Mouse (Mus musculus): ENCODE results near the gene Krt81. TPM values are rescaled to one million over a fixed set of nuclear protein-coding genes. Genes with fewer than 3 reads are reported as not detected.

Gene Krt81
- polyA plus RNA-seq, 1 experiment from 2014 or later = not detected

- no peaks in the 10 kb centered on the region for H3K27me3 ChIP-seq (ENCODE audit: control insufficient read depth, insufficient read depth, low read length)
- no peak overlapping the region for H3K4me3 ChIP-seq (ENCODE audit: low read depth, low read length)
- no peak overlapping the region for H3K4me2 ChIP-seq
- H3K27ac ChIP-seq (ENCODE audit: low read depth, low read length) = no peak overlapping the region
- WGBS (ENCODE audit: insufficient replicate concordance) = 77% methylated on average over 11 of the region's 11 CpGs
- no peak overlapping the region for H3K9ac ChIP-seq (ENCODE audit: low read depth, low read length)
- no peaks in the 10 kb centered on the region for H3K36me3 ChIP-seq (ENCODE audit: control insufficient read depth, insufficient read depth, low read length)
- ATAC-seq (replicated peaks; ENCODE audit: insufficient number of reproducible peaks, low FRiP score, low TSS enrichment) = no peak
- H3K4me1 ChIP-seq (ENCODE audit: control insufficient read depth, insufficient read depth, low read length) = peaks cover 8% of the 10 kb centered on the region
- no peaks in the 10 kb centered on the region for H3K9me3 ChIP-seq (replicated peaks; ENCODE audit: control insufficient read depth, low read length)
Observed at GRCm38 (mm10) chr15:101485911-101486635, 22.5 kb upstream of the Krt81 start.

GRCm38 (mm10) chr15:101484939-101485338 is 21.4 kb upstream of the Krt81 start:
- Histone ChIP-seq H3K4me3 (ENCODE audit: low read depth, low read length) (no peak overlapping the region), H3K27ac (ENCODE audit: low read depth, low read length) (0 out of 2 replicates have a peak overlapping the region, but pooled peaks have one; percentile 29), H3K4me2 (no peak overlapping the region), H3K9ac (ENCODE audit: low read depth, low read length) (no peak overlapping the region), H3K36me3 (ENCODE audit: control insufficient read depth, insufficient read depth, low read length) (no peaks in the 10 kb centered on the region), H3K9me3 (replicated peaks; ENCODE audit: control insufficient read depth, low read length) (no peaks in the 10 kb centered on the region), H3K4me1 (ENCODE audit: control insufficient read depth, insufficient read depth, low read length) (peaks cover 8% of the 10 kb centered on the region), H3K27me3 (ENCODE audit: control insufficient read depth, insufficient read depth, low read length) (peaks cover 6% of the 10 kb centered on the region)
- 79% methylated on average over 1 of the region's 1 CpGs for WGBS (ENCODE audit: insufficient replicate concordance)
- ATAC-seq (replicated peaks; ENCODE audit: insufficient number of reproducible peaks, low FRiP score, low TSS enrichment) = no peak

- Histone ChIP-seq H3K9ac (ENCODE audit: low read depth, low read length) (no peak overlapping the region), H3K36me3 (ENCODE audit: control insufficient read depth, insufficient read depth, low read length) (no peaks in the 10 kb centered on the region)
- ATAC-seq (replicated peaks; ENCODE audit: insufficient number of reproducible peaks, low FRiP score, low TSS enrichment) = no peak
Observed at GRCm38 (mm10) chr15:101483646-101484045, 20.1 kb upstream of the Krt81 start.

GRCm38 (mm10) chr15:101482056-101482455 is 18.5 kb upstream of the Krt81 start:
- H3K9me3 ChIP-seq (replicated peaks; ENCODE audit: control insufficient read depth, low read length) = no peaks in the 10 kb centered on the region
- peaks cover 12% of the 10 kb centered on the region for H3K4me1 ChIP-seq (ENCODE audit: control insufficient read depth, insufficient read depth, low read length)
- H3K36me3 ChIP-seq (ENCODE audit: control insufficient read depth, insufficient read depth, low read length) = no peaks in the 10 kb centered on the region
- no peak overlapping the region for H3K4me3 ChIP-seq (ENCODE audit: low read depth, low read length)
- H3K4me2 ChIP-seq = no peak overlapping the region
- peaks cover 22% of the 10 kb centered on the region for H3K27me3 ChIP-seq (ENCODE audit: control insufficient read depth, insufficient read depth, low read length)
- H3K9ac ChIP-seq (ENCODE audit: low read depth, low read length) = no peak overlapping the region
- H3K27ac ChIP-seq (ENCODE audit: low read depth, low read length) = no peak overlapping the region
- WGBS (ENCODE audit: insufficient replicate concordance) = 31% methylated on average over 4 of the region's 4 CpGs
- no peak for ATAC-seq (replicated peaks; ENCODE audit: insufficient number of reproducible peaks, low FRiP score, low TSS enrichment)

More at GRCm38 (mm10) chr15:101483646-101484045, 20.1 kb upstream of the Krt81 start:
- no peak overlapping the region for H3K4me2 ChIP-seq
- H3K4me3 ChIP-seq (ENCODE audit: low read depth, low read length) = no peak overlapping the region
- H3K9me3 ChIP-seq (replicated peaks; ENCODE audit: control insufficient read depth, low read length) = no peaks in the 10 kb centered on the region
- H3K27ac ChIP-seq (ENCODE audit: low read depth, low read length) = no peak overlapping the region
- WGBS (ENCODE audit: insufficient replicate concordance) = 67% methylated on average over 1 of the region's 1 CpGs
- peaks cover 12% of the 10 kb centered on the region for H3K4me1 ChIP-seq (ENCODE audit: control insufficient read depth, insufficient read depth, low read length)
- H3K27me3 ChIP-seq (ENCODE audit: control insufficient read depth, insufficient read depth, low read length) = peaks cover 18% of the 10 kb centered on the region

- Histone ChIP-seq H3K9ac (ENCODE audit: low read depth, low read length) (no peak overlapping the region), H3K4me3 (ENCODE audit: low read depth, low read length) (peak overlapping the region; percentile 35), H3K27me3 (ENCODE audit: control insufficient read depth, insufficient read depth, low read length) (peaks cover 22% of the 10 kb centered on the region), H3K4me2 (peak overlapping the region; percentile 66), H3K9me3 (replicated peaks; ENCODE audit: control insufficient read depth, low read length) (no peaks in the 10 kb centered on the region), H3K36me3 (ENCODE audit: control insufficient read depth, insufficient read depth, low read length) (no peaks in the 10 kb centered on the region), H3K27ac (ENCODE audit: low read depth, low read length) (no peak overlapping the region), H3K4me1 (ENCODE audit: control insufficient read depth, insufficient read depth, low read length) (peaks cover 5% of the 10 kb centered on the region; the same call in 1 of the 2 replicates)
- ATAC-seq (replicated peaks; ENCODE audit: insufficient number of reproducible peaks, low FRiP score, low TSS enrichment) = no peak
- 39% methylated on average over 11 of the region's 11 CpGs for WGBS (ENCODE audit: insufficient replicate concordance)
Observed at GRCm38 (mm10) chr15:101479666-101480060, 16.1 kb upstream of the Krt81 start.

GRCm38 (mm10) chr15:101479007-101479665 is 15.6 kb upstream of the Krt81 start:
- Histone ChIP-seq H3K9ac (ENCODE audit: low read depth, low read length) (0 out of 2 replicates have a peak overlapping the region, but pooled peaks have one; percentile 34), H3K4me3 (ENCODE audit: low read depth, low read length) (peak overlapping the region; percentile 35), H3K4me1 (ENCODE audit: control insufficient read depth, insufficient read depth, low read length) (peaks cover 5% of the 10 kb centered on the region; the same call in 1 of the 2 replicates), H3K36me3 (ENCODE audit: control insufficient read depth, insufficient read depth, low read length) (no peaks in the 10 kb centered on the region), H3K27ac (ENCODE audit: low read depth, low read length) (no peak overlapping the region), H3K9me3 (replicated peaks; ENCODE audit: control insufficient read depth, low read length) (no peaks in the 10 kb centered on the region), H3K4me2 (peak overlapping the region; percentile 66), H3K27me3 (ENCODE audit: control insufficient read depth, insufficient read depth, low read length) (peaks cover 22% of the 10 kb centered on the region)
- no peak for ATAC-seq (replicated peaks; ENCODE audit: insufficient number of reproducible peaks, low FRiP score, low TSS enrichment)
- WGBS (ENCODE audit: insufficient replicate concordance) = 11% methylated on average over 31 of the region's 31 CpGs

GRCm38 (mm10) chr15:101472952-101473528 is 9.5 kb upstream of the Krt81 start, which contains the start of gene Krt86:
TSS of gene Krt86 (plus strand) at chr15:101473478.
- Histone ChIP-seq H3K9me3 (replicated peaks; ENCODE audit: control insufficient read depth, low read length) (no peaks in the 10 kb centered on the region), H3K36me3 (ENCODE audit: control insufficient read depth, insufficient read depth, low read length) (no peaks in the 10 kb centered on the region), H3K27me3 (ENCODE audit: control insufficient read depth, insufficient read depth, low read length) (no peaks in the 10 kb centered on the region; the same call in 1 of the 2 replicates), H3K4me3 (ENCODE audit: low read depth, low read length) (no peak within 1 kb of the TSS), H3K4me2 (no peak within 1 kb of the TSS), H3K4me1 (ENCODE audit: control insufficient read depth, insufficient read depth, low read length) (no peaks in the 10 kb centered on the region), H3K9ac (ENCODE audit: low read depth, low read length) (no peak within 1 kb of the TSS), H3K27ac (ENCODE audit: low read depth, low read length) (no peak within 1 kb of the TSS)
- ATAC-seq (replicated peaks; ENCODE audit: insufficient number of reproducible peaks, low FRiP score, low TSS enrichment) = no peak
- 23% methylated on average over 10 of the region's 10 CpGs for WGBS (ENCODE audit: insufficient replicate concordance)

- no peaks in the 10 kb centered on the region for H3K27me3 ChIP-seq (ENCODE audit: control insufficient read depth, insufficient read depth, low read length)
- 70% methylated on average over 4 of the region's 4 CpGs for WGBS (ENCODE audit: insufficient replicate concordance)
- no peak overlapping the region for H3K4me2 ChIP-seq
- no peaks in the 10 kb centered on the region for H3K36me3 ChIP-seq (ENCODE audit: control insufficient read depth, insufficient read depth, low read length)
- no peak overlapping the region for H3K27ac ChIP-seq (ENCODE audit: low read depth, low read length)
- H3K4me3 ChIP-seq (ENCODE audit: low read depth, low read length) = no peak overlapping the region
- no peak for ATAC-seq (replicated peaks; ENCODE audit: insufficient number of reproducible peaks, low FRiP score, low TSS enrichment)
- no peaks in the 10 kb centered on the region for H3K4me1 ChIP-seq (ENCODE audit: control insufficient read depth, insufficient read depth, low read length)
- H3K9me3 ChIP-seq (replicated peaks; ENCODE audit: control insufficient read depth, low read length) = no peaks in the 10 kb centered on the region
- no peak overlapping the region for H3K9ac ChIP-seq (ENCODE audit: low read depth, low read length)
Observed at GRCm38 (mm10) chr15:101469093-101469492, 5.5 kb upstream of the Krt81 start.

Data from heart, embryonic 11.5 days (tissue).